Comparison of ENCODE assay signal across 9 mouse cellular contexts in genomic region chr12:86076321-86076901, GRCm38 (mm10). TPM values are rescaled to one million over a fixed set of nuclear protein-coding genes. Genes with fewer than 3 reads are reported as not detected.
DNase-seq lines count a peak whose midpoint lies in the region; ATAC-seq and TF ChIP-seq lines count a peak whose summit lies in the region.
"Had no signal": no experiment of that assay in that cellular context is flagged by ENCODE, and none has a peak within 500 bp of the region (broad histone marks: within the 10 kb centered on the region; RNA-seq: fewer than 3 reads in every experiment).

No protein-coding gene starts in this region.

- peak overlapping the region; percentile 74 for H3K4me2 ChIP-seq in heart, embryonic 14.5 days (ENCODE audit: low read length)

- WGBS in heart, embryonic 14.5 days: 11% methylated on average over 13 of the region's 13 CpGs

- peak overlapping the region; percentile 78 for H3K9ac ChIP-seq in heart, embryonic 14.5 days (ENCODE audit: low read length)

- peak; percentile 69 for TF ChIP-seq CTCF in layer of hippocampus, adult 2 months (conservative IDR thresholded peaks at IDR 0.05)

- peak in 1 of 2 experiments; percentile 33 for DNase-seq in layer of hippocampus, adult 2 months (ENCODE audit: low spot score in 2 of 2)
- DNase-seq in layer of hippocampus, adult 9-11 months: no peak
- DNase-seq in embryo, embryonic 9.5 days (ENCODE audit: extremely low spot score): peak; percentile 38
- DNase-seq in kidney, postnatal 25 days: peak; percentile 41 to 64
- peak; percentile 44 for DNase-seq in lung, postnatal 14 days
- peak; percentile 43 for DNase-seq in right cerebral cortex, postnatal 14 days

- H3K4me3 ChIP-seq in layer of hippocampus, adult 2 months: peak overlapping the region; percentile 52
- peak overlapping the region; percentile 51 to 72 for H3K4me3 ChIP-seq in heart, embryonic 14.5 days (ENCODE audit: control insufficient read depth in 1 of 2, insufficient read depth in 1 of 2, low read depth in 1 of 2, low read length in 2 of 2)

- peak overlapping the region; percentile 69 for H3K27ac ChIP-seq in layer of hippocampus, adult 2 months
- H3K27ac ChIP-seq in heart, embryonic 14.5 days (replicated peaks in 1 of 2; ENCODE audit: control insufficient read depth in 1 of 2, insufficient read depth in 1 of 2, low read depth in 2 of 2, low read length in 2 of 2): no peak overlapping the region

- H3K9me3 ChIP-seq in heart, embryonic 14.5 days (ENCODE audit: control insufficient read depth, low read length): no peaks in the 10 kb centered on the region
- H3K9me3 ChIP-seq: G1E had no signal

- no peaks in the 10 kb centered on the region for H3K27me3 ChIP-seq in heart, embryonic 14.5 days (ENCODE audit: control insufficient read depth, insufficient read depth, low read length)

- no peaks in the 10 kb centered on the region for H3K36me3 ChIP-seq in heart, embryonic 14.5 days (ENCODE audit: control insufficient read depth, insufficient read depth, low read length)
- H3K36me3 ChIP-seq: G1E had no signal

- H3K4me1 ChIP-seq in heart, embryonic 14.5 days (ENCODE audit: control insufficient read depth in 2 of 2, insufficient read depth in 2 of 2, low read length in 2 of 2): peaks cover 10 to 25% of the 10 kb centered on the region in 2 experiments

- no peak for ATAC-seq in heart, embryonic 14.5 days (ENCODE audit: insufficient number of reproducible peaks, insufficient read depth, low FRiP score, low read depth)
- ATAC-seq in megakaryocyte-erythroid progenitor cell, adult 5-6 weeks (replicated peaks; ENCODE audit: low FRiP score, low TSS enrichment, poor library complexity, severe bottlenecking): no peak

RNA-seq across cellular contexts. Expression of gene Tgfb3, which starts 2.4 kb away (rescaled TPM):
- total RNA-seq in layer of hippocampus, adult 2 months (2021): 10 to 100 TPM; 15.8 to 16.5 TPM
- 14.7 and 15.1 TPM in 2 replicates for polyA plus RNA-seq in heart, embryonic 14.5 days (2014; fragmentation: Nextera tagmentation; extraction: Ambion mirVana)
- total RNA-seq in megakaryocyte-erythroid progenitor cell, adult 5-6 weeks (2014; fragmentation: Nextera tagmentation): not detected in 2 replicates
- total RNA-seq in megakaryocyte-erythroid progenitor cell, adult 5-6 weeks (2017): not detected in 2 replicates

RNA-seq across cellular contexts. Expression of gene Ift43, which starts 5.9 kb away (rescaled TPM):
- 10 to 100 TPM; 14.5 to 14.8 TPM for total RNA-seq in layer of hippocampus, adult 2 months (2021)
- polyA plus RNA-seq in heart, embryonic 14.5 days (2014; fragmentation: Nextera tagmentation; extraction: Ambion mirVana): 142 and 149 TPM in 2 replicates
- total RNA-seq in megakaryocyte-erythroid progenitor cell, adult 5-6 weeks (2014; fragmentation: Nextera tagmentation): 9.8 TPM in 1 of 2 replicates, not detected in the other
- total RNA-seq in megakaryocyte-erythroid progenitor cell, adult 5-6 weeks (2017): not detected in 2 replicates

Comparison
In these comparisons a context has a peak if more than half of its experiments do, and no peak if none do; other contexts are left out.
1. RNA of gene Tgfb3, which starts 2.4 kb away (total RNA-seq): 15.8 to 16.5 TPM in layer of hippocampus, adult 2 months; not detected in megakaryocyte-erythroid progenitor cell, adult 5-6 weeks; every median in the first group is over 10 times any median in the second.